Mouse (Mus musculus): Measurements from ENCODE around the gene Prox1.

Prox1 gene

DNA sequence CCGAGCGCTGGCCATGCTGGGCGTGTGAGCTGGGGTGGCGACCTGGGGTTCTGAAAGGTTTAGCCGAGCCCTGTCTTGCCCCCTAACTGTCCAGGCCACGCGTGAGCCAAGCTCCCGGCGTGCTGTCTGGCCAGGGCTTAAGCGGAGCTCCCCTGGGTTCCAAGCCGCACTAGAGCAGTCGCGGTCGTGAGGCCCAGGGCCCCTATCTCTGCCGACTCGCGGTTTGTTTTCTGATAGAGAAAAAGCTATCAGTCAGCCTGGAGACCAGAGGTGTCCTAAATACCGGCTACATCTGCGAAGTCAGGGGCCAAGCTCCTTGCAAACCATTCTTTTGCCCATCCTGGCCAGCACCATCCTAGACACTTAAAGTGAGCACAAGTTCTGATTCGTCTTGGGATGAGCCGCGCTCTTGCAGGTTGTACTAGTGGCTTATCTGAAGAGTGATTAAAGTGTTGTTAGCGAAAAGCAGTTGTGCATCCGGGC lies 2.5 kb upstream of the Prox1 start:
- no peak for DNase-seq (ENCODE audit: low read depth)

DNA sequence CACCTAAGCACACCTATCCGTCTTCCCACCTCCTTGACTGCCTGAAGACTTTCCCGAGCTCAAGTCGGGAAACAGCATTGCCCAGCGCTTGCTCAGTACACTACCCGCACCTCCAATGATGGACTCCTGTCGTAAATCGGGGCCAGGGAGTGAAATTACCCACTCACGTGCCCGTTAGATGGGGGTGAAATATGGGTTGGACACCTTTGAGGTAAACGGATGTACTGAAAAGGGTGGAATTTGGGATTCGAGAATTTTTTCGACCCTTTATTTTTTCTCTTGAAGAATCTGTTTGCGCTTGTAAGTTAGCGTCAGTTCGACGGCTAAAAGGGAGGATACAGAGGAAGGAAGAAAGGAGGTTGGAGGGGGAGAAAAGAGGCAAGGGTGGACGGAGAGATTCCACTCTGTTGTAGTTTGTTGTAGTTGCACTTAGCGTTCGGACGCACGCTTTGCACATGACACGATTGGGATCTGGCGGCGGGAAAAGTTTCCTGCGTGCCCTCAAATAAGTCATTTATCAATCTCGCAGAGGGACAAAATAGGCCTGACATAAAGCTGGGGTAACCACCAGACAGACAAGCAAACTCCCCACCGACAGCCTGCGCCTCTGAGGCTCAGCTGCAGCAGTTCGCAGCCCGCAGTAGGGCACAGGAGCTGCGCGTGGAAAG lies 1.9 kb upstream of the Prox1 start:
- no peak for DNase-seq (ENCODE audit: low read depth)

- DNase-seq (ENCODE audit: low read depth), result no peak
Observed at GRCm38 (mm10) chr1:190171750-190172149, 1.2 kb upstream of the Prox1 start.

DNA sequence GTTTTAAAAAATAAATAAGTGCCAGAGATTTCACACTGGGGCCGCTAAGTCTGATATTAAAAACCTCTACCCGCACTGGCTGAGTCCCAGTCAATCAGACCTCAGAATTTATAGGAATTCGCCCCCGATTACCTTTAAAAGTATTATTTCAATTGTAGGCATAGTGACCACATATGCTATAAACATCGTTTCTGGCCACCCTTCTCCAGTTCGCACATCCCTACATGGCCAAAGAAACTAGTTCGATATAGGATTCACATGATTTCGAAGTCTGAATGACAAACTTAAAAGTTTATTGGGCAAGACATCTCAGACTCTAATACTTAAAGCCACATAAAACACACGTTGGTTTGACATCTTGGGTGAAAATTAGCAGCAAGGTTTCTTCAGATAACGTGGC lies 827 bp upstream of the Prox1 start:
- DNase-seq (ENCODE audit: low read depth), result no peak

DNA sequence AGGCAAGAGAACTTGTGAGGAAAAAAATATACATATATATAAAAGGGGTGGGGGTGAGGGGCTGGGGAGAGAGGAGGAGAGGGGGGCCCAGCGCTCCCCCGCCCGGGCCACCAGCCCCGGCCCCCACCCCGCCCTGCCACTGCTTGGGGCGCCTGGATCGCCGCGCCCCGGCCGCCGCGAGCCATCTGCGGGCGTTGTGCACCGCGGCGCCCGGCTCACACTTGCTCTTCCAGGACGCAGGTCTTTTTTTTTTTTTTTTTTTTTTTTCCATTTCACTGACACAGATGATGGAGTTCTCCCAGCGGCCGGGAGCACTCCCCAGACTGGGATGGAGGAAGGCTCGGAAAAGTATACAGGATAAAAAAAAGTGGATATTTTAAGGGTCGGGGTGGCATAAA lies 304 bp upstream of the Prox1 start:
- no peak for DNase-seq (ENCODE audit: low read depth)

DNA sequence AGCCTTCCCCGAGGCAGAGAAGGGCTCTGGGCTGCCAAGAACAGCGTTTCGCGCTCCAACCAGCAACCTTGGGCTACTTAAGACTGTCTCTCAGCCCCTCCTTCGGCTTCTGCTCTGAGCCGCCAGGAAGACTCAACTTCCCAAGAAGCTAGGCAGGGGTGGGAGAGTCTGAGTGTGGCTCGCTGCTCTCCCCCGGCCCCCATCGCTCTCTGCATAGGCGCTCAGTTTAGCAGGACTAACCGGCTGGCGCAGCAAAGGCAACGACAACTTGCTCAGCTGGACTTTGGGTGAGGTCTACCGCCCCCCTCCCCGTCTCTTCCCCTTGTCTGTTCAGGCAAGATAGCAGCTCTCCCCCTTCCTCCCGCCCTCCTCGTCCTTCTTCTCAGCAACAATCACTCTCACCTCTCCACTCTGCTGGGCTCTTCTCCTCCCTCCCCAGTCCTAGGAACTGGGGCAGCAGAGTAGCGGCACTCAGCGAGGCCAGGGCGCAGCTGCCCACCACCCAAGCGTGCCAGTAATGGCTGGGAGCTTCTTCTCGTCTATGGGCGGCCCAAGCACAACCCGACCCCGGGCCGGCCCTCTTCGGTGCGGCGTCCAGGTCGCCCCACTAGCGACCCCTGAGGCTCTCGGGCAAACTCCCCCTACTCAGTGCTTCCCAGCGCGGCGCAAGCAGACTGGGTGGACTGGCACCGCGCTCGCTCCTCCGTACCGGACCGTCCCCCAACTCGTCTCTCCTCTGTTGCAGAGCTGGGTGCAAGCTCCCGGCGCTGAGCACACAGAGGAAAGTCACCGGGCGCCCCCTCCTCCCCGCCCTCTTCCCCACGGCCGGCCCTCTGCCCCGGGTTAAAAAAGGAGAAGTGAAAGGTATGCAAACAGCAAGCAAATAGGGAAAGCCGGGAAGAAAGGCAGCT lies 1.5 kb downstream of the Prox1 start:
- DNase-seq (ENCODE audit: low read depth), result no peak

- no peak for DNase-seq (ENCODE audit: low read depth)
Observed at GRCm38 (mm10) chr1:190168115-190168514, 2.4 kb downstream of the Prox1 start.

DNA sequence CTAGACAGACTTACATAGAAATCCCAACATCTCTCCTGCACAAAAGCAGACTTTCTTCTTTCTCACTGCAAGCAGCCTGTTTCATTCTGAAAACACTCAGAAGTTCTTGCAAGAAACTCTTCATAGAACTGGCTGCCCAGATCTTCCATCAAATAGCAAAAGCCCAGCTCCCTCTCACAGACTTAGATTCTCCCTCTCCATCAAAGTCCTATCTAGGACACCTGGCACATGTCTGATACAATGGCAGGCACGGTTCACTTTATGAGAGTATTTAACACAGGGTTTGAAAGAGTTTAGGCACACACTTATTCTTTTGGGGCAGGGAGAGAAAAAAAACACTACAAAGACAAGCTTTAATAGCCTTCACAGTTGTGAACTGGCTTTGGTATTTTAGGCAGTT lies 2.9 kb downstream of the Prox1 start:
- no peak for DNase-seq (ENCODE audit: low read depth)

- no peak for DNase-seq (ENCODE audit: low read depth)
Observed at GRCm38 (mm10) chr1:190165511-190165910, 5.0 kb downstream of the Prox1 start.

- no peak for DNase-seq (ENCODE audit: low read depth)
Observed at GRCm38 (mm10) chr1:190163471-190163870, 7.0 kb downstream of the Prox1 start.

- DNase-seq (ENCODE audit: low read depth), result no peak
Observed at GRCm38 (mm10) chr1:190161708-190162465, 8.6 kb downstream of the Prox1 start.

GRCm38 (mm10) chr1:190161288-190161687 lies 9.2 kb downstream of the Prox1 start:
- DNase-seq (ENCODE audit: low read depth), result no peak

DNA sequence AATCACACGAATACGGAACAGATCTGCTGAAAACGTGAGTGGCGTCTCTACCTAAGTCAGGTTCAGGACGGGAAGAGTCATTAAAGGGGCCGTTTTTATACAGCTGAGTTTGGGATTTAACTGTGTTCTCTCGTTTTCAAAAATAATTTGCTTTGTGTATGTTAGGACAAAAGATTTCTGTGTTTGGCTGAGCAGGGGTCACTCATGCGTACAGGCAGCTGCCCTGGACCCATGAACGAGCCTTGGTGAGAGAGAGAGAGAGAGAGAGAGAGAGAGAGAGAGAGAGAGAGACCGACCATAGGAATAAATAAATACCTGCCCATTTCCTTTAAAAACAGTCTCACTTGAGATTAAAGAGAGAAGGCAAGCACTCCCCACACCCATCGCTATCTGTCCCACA lies 11.1 kb downstream of the Prox1 start:
- DNase-seq (ENCODE audit: low read depth), result no peak

GRCm38 (mm10) chr1:190155751-190156150 lies 14.8 kb downstream of the Prox1 start:
- DNase-seq (ENCODE audit: low read depth), result no peak

GRCm38 (mm10) chr1:190155021-190155420 lies 15.5 kb downstream of the Prox1 start:
- DNase-seq (ENCODE audit: low read depth), result no peak

GRCm38 (mm10) chr1:190154292-190154691 lies 16.2 kb downstream of the Prox1 start:
- no peak for DNase-seq (ENCODE audit: low read depth)

- DNase-seq (ENCODE audit: low read depth), result no peak
Observed at GRCm38 (mm10) chr1:190152603-190153002, 17.9 kb downstream of the Prox1 start.

DNA sequence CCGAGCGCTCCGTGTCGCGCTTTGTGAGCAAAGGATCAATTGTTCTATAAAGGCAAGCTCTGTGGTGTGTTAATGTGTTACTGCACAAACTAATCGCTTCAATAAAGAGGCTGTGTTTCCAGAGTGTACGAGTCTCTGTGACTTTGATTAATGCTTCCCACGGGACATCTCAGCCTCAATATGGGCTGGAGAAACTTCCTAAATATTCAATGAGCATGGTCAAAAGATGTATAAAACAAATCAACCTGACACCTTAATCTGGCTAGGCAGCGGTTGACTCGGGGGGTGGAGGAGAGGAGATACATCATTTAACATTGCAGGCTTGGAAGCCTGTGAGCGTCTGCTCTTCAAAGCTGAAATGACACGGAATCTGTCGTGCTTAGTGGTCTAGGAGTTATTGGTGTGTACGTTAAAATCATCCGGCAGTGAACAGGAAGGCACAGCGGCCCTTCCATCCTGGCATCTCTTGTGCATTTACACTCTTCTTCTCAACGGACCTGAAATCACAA lies 21.2 kb downstream of the Prox1 start:
- DNase-seq (ENCODE audit: low read depth), result no peak

DNA sequence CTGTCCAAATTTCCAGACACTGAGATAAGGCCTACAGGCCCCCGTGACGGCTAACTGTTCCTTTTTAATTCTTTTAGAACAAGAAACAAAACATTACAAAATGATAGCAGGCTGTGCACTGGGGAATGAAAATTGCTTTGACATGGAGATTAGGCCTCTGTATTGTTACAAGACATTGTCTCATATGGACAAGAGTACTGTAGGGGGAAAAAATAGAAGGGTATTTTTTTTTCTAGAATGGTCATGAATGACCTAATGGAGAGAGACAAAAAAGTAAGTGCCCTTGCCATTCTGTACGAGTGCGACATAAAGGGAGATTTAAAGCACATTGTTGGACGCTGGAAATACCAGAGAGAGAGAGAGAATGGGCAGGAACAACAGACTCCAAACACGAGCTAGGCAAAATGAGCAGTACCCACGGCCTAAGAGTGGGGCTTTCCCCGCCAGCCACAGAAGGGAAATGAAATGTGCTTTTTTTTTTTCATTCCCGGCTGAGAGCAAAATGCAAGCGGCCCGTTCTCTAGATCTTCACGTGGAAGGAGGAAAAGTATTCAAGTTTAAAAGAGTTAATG lies 21.8 kb downstream of the Prox1 start:
- DNase-seq (ENCODE audit: low read depth), result no peak

- no peak for DNase-seq (ENCODE audit: low read depth)
Observed at GRCm38 (mm10) chr1:190147816-190148215, 22.7 kb downstream of the Prox1 start.

DNA sequence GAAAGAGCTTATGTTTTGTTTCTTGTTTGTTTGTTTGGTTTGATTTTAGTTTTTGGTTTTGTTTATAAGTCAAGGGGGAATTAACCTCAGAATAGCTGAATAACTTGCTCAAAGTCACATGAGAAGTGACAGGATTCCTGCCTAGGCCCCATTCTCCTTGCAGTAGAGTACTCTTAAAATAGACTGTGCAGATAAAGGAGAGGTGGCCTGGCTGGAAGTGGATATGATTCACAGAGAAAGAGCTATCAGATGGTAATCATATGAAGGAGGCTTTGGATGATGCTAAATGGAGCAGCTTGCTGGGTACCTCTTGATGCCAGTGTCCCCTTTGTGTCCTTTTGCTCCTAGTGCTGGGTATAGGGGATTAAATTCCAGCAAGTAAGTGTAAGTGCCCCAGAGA lies 26.1 kb downstream of the Prox1 start:
- no peak for DNase-seq (ENCODE audit: low read depth)

DNA sequence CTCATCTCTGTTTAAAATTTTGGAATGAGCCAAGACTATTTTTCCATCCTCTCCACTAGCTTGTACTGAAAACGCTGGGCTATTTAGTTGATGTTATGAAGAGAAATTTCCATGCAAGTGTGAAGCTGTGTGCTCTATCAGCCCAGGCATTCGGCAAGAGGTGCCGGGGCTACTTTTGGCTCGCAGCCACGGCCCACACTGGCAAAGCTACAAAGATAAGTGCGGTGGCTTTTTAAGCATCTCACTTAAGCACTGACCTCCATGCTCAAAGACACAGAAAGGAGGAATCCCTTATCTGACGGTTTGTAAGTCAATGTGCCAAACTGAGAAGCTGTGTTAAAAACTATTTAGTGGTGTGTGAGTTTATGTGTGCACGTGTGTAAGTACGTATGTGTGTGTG lies 26.9 kb downstream of the Prox1 start:
- DNase-seq (ENCODE audit: low read depth), result no peak

All from c-Kit-positive CD71-positive TER-119-negative erythroid progenitor cells, embryonic 14.5 days (primary cell).